Mouse (Mus musculus) small intestine, adult 2 months (tissue): ENCODE results near the gene Ccdc24. TPM values are rescaled to one million over a fixed set of nuclear protein-coding genes. Genes with fewer than 3 reads are reported as not detected.

Experiments used
- H3K27ac ChIP-seq: fragments of 200-500 bp; 2 replicates; pipeline ENCODE4 v1.5.1; 2012; ENCODE audit warnings: low read depth, low read length, control low read depth, inconsistent platforms; ENCODE audit not compliant: insufficient read depth
- H3K27me3 ChIP-seq: fragments of 200-500 bp; 2 replicates; pipeline ENCODE4 v1.6.1; 2012; ENCODE audit warnings: mild to moderate bottlenecking, moderate library complexity, low read length, inconsistent platforms; ENCODE audit not compliant: control insufficient read depth, insufficient read depth
- H3K36me3 ChIP-seq: fragments of 200-500 bp; 2 replicates; pipeline ENCODE4 v1.6.1; 2012; ENCODE audit warnings: mild to moderate bottlenecking, low read length, control low read depth, inconsistent platforms; ENCODE audit not compliant: control insufficient read depth, insufficient read depth
- H3K4me1 ChIP-seq: fragments of 200-500 bp; 2 replicates; pipeline ENCODE4 v1.6.1; 2012; ENCODE audit warnings: low read length, inconsistent platforms, mixed read lengths; ENCODE audit not compliant: control insufficient read depth, insufficient read depth, insufficient read length
- H3K4me3 ChIP-seq: fragments of 200-500 bp; 2 replicates; pipeline ENCODE4 v1.5.1; 2012; ENCODE audit warnings: low read depth, mild to moderate bottlenecking, control low read depth, inconsistent platforms, low read length, moderate library complexity
- CTCF ChIP-seq: fragments of 200-500 bp; IDR thresholded peaks from 2 replicates; pipeline ENCODE4 v1.5.1; 2012; ENCODE audit warnings: low read depth, mild to moderate bottlenecking, control low read depth, inconsistent platforms, low read length, moderate library complexity, mixed read lengths; ENCODE audit not compliant: insufficient replicate concordance, insufficient read length; ENCODE audit errors: extremely low read depth
- POLR2A ChIP-seq: fragments of 200-500 bp; IDR thresholded peaks from 2 replicates; pipeline ENCODE4 v1.6.1; 2012; ENCODE audit warnings: low read depth, mild to moderate bottlenecking, control low read depth, inconsistent platforms, low read length, moderate library complexity
- WGBS: fragments of 180-500 bp; shearing (Covaris S2); methylation state at CpG from one replicate; pipeline ENCODE4 v1.1.7; 2018; 5-methylcytosine and 5-hydroxymethylcytosine counted together
- polyA plus RNA-seq: library from polyadenylated mRNA; depleted of rRNA; stranded (reverse); fragments of >200 nt; gene quantifications from 2 replicates; pipeline ENCODE4 v1.2.3, GENCODE M21; 2012

The Ccdc24 gene
- polyA plus RNA-seq, 1 experiment, result 2.0 TPM

- Histone ChIP-seq H3K36me3 (peaks cover 4% of the 10 kb centered on the region), H3K4me1 (peaks cover 5% of the 10 kb centered on the region), H3K4me3 (no peak overlapping the region), H3K27me3 (no peaks in the 10 kb centered on the region), H3K27ac (no peak overlapping the region)
- WGBS, result 12% methylated on average over 9 of the region's 9 CpGs
- TF ChIP-seq POLR2A, result no peak
These were observed 21.0 kb upstream of the Ccdc24 start for GRCm38 (mm10) chr4:117893376-117893775.

- Histone ChIP-seq H3K4me3 (peak within 1 kb of the TSS; percentile 78), H3K4me1 (peaks cover 5% of the 10 kb centered on the region), H3K36me3 (peaks cover 2% of the 10 kb centered on the region; the same call in 1 of the 2 replicates), H3K27ac (no peak within 1 kb of the TSS), H3K27me3 (no peaks in the 10 kb centered on the region)
- under 1% methylated on average over 21 of the region's 21 CpGs for WGBS
- TF ChIP-seq POLR2A (no peak; the same call in 1 of the 2 replicates), CTCF (no peak)
These were observed 19.4 kb upstream of the Ccdc24 start, which contains the start of gene Dph2 for GRCm38 (mm10) chr4:117891738-117892161. Gene Dph2 (minus strand): TSS chr4:117892032.

- H3K4me3 ChIP-seq, result peak overlapping the region; percentile 78
- H3K27me3 ChIP-seq, result no peaks in the 10 kb centered on the region
- WGBS, result 89% methylated on average over 8 of the region's 8 CpGs
- TF ChIP-seq POLR2A (no peak), CTCF (no peak)
- H3K36me3 ChIP-seq, result peaks cover 2% of the 10 kb centered on the region; the same call in 1 of the 2 replicates
- peaks cover 9% of the 10 kb centered on the region for H3K4me1 ChIP-seq
- no peak overlapping the region for H3K27ac ChIP-seq
These were observed 18.4 kb upstream of the Ccdc24 start for GRCm38 (mm10) chr4:117890750-117891149.

- WGBS, result 91% methylated on average over 14 of the region's 14 CpGs
- no peak overlapping the region for H3K27ac ChIP-seq
- H3K36me3 ChIP-seq, result peaks cover 8% of the 10 kb centered on the region
- peaks cover 9% of the 10 kb centered on the region for H3K4me1 ChIP-seq
- TF ChIP-seq POLR2A, result no peak
- no peak for TF ChIP-seq CTCF
- H3K27me3 ChIP-seq, result no peaks in the 10 kb centered on the region
- no peak overlapping the region for H3K4me3 ChIP-seq
These were observed 17.7 kb upstream of the Ccdc24 start for GRCm38 (mm10) chr4:117890031-117890430.

GRCm38 (mm10) chr4:117889471-117889870, 17.1 kb upstream of the Ccdc24 start:
- peaks cover 9% of the 10 kb centered on the region for H3K4me1 ChIP-seq
- H3K27me3 ChIP-seq, result no peaks in the 10 kb centered on the region
- no peak overlapping the region for H3K27ac ChIP-seq
- H3K4me3 ChIP-seq, result no peak overlapping the region
- WGBS, result 95% methylated on average over 15 of the region's 15 CpGs
- peaks cover 12% of the 10 kb centered on the region for H3K36me3 ChIP-seq
- TF ChIP-seq POLR2A (no peak), CTCF (no peak)

- H3K4me1 ChIP-seq, result peaks cover 9% of the 10 kb centered on the region
- WGBS, result 73% methylated on average over 2 of the region's 2 CpGs
- H3K27ac ChIP-seq, result no peak overlapping the region
- TF ChIP-seq CTCF (no peak), POLR2A (no peak)
- H3K4me3 ChIP-seq, result no peak overlapping the region
- peaks cover 3% of the 10 kb centered on the region for H3K27me3 ChIP-seq
- H3K36me3 ChIP-seq, result peaks cover 17% of the 10 kb centered on the region
These were observed 15.6 kb upstream of the Ccdc24 start for GRCm38 (mm10) chr4:117887920-117888319.

- TF ChIP-seq CTCF (no peak), POLR2A (peak; percentile 55; the same call in 1 of the 2 replicates)
- WGBS, result under 1% methylated on average over 37 of the region's 37 CpGs
- Histone ChIP-seq H3K27me3 (peaks cover 8% of the 10 kb centered on the region), H3K36me3 (peaks cover 17% of the 10 kb centered on the region), H3K27ac (peak within 1 kb of the TSS; percentile 63), H3K4me3 (peak within 1 kb of the TSS; percentile 94), H3K4me1 (peaks cover 8% of the 10 kb centered on the region)
These were observed 14.8 kb upstream of the Ccdc24 start, which contains the start of gene Atp6v0b for GRCm38 (mm10) chr4:117887133-117887532. Gene Atp6v0b (minus strand): TSS chr4:117887333.

GRCm38 (mm10) chr4:117886644-117887043, 14.3 kb upstream of the Ccdc24 start:
- Histone ChIP-seq H3K36me3 (peaks cover 17% of the 10 kb centered on the region), H3K4me3 (peak overlapping the region; percentile 94), H3K27ac (peak overlapping the region; percentile 63), H3K27me3 (peaks cover 8% of the 10 kb centered on the region), H3K4me1 (peaks cover 7% of the 10 kb centered on the region)
- WGBS, result under 1% methylated on average over 24 of the region's 24 CpGs
- TF ChIP-seq POLR2A (no peak), CTCF (no peak)
